Mouse (Mus musculus): ENCODE data around the gene Serpinb6a. TPM values are rescaled to one million over a fixed set of nuclear protein-coding genes. Genes with fewer than 3 reads are reported as not detected.

The Serpinb6a gene
- polyA plus RNA-seq, 1 experiment from 2014 or later: 73.3 TPM

GRCm38 (mm10) chr13:34038901-34039341 lies 36.3 kb upstream of the Serpinb6a start:
- Histone ChIP-seq H3K4me3 (ENCODE audit: low read length) (peak overlapping the region; percentile 74), H3K9me3 (ENCODE audit: control insufficient read depth, low read length) (no peaks in the 10 kb centered on the region), H3K9ac (ENCODE audit: low read depth, low read length) (no peak overlapping the region; the same call in 1 of the 2 replicates), H3K27me3 (ENCODE audit: control insufficient read depth, insufficient read depth, low read length) (no peaks in the 10 kb centered on the region), H3K4me1 (ENCODE audit: control insufficient read depth, insufficient read depth, low read length) (peaks cover 4% of the 10 kb centered on the region; the same call in 1 of the 2 replicates), H3K4me2 (replicated peaks; ENCODE audit: low read depth, low read length) (peak overlapping the region; percentile 74), H3K36me3 (ENCODE audit: control insufficient read depth, insufficient read depth, low read length) (peaks cover 5% of the 10 kb centered on the region; the same call in 1 of the 2 replicates), H3K27ac (ENCODE audit: low read depth, low read length) (peak overlapping the region; percentile 2; the same call in 1 of the 2 replicates)
- WGBS: 24% methylated on average over 8 of the region's 8 CpGs
- ATAC-seq (ENCODE audit: low FRiP score, low TSS enrichment): peak; percentile 25; the same call in 1 of the 2 replicates

- peak overlapping the region; percentile 74 for H3K4me3 ChIP-seq (ENCODE audit: low read length)
- H3K9ac ChIP-seq (ENCODE audit: low read depth, low read length): peak overlapping the region; percentile 86
- ATAC-seq (ENCODE audit: low FRiP score, low TSS enrichment): no peak
- H3K36me3 ChIP-seq (ENCODE audit: control insufficient read depth, insufficient read depth, low read length): peaks cover 14% of the 10 kb centered on the region; the same call in 1 of the 2 replicates
- peak overlapping the region; percentile 82 for H3K27ac ChIP-seq (ENCODE audit: low read depth, low read length)
- H3K27me3 ChIP-seq (ENCODE audit: control insufficient read depth, insufficient read depth, low read length): no peaks in the 10 kb centered on the region
- H3K4me2 ChIP-seq (replicated peaks; ENCODE audit: low read depth, low read length): peak overlapping the region; percentile 74
- no peaks in the 10 kb centered on the region for H3K9me3 ChIP-seq (ENCODE audit: control insufficient read depth, low read length)
- WGBS: 43% methylated on average over 5 of the region's 5 CpGs
- H3K4me1 ChIP-seq (ENCODE audit: control insufficient read depth, insufficient read depth, low read length): peaks cover 4% of the 10 kb centered on the region; the same call in 1 of the 2 replicates
These were observed 35.5 kb upstream of the Serpinb6a start for GRCm38 (mm10) chr13:34038056-34038432.

- Histone ChIP-seq H3K4me2 (replicated peaks; ENCODE audit: low read depth, low read length) (peak within 1 kb of the TSS; percentile 74), H3K27me3 (ENCODE audit: control insufficient read depth, insufficient read depth, low read length) (no peaks in the 10 kb centered on the region), H3K36me3 (ENCODE audit: control insufficient read depth, insufficient read depth, low read length) (peaks cover 19% of the 10 kb centered on the region), H3K9me3 (ENCODE audit: control insufficient read depth, low read length) (no peaks in the 10 kb centered on the region), H3K9ac (ENCODE audit: low read depth, low read length) (peak within 1 kb of the TSS; percentile 86), H3K27ac (ENCODE audit: low read depth, low read length) (peak within 1 kb of the TSS; percentile 82), H3K4me1 (ENCODE audit: control insufficient read depth, insufficient read depth, low read length) (peaks cover 4% of the 10 kb centered on the region; the same call in 1 of the 2 replicates), H3K4me3 (ENCODE audit: low read length) (peak within 1 kb of the TSS; percentile 74)
- WGBS: 1% methylated on average over 37 of the region's 37 CpGs
- peak; percentile 87 for ATAC-seq (ENCODE audit: low FRiP score, low TSS enrichment)
These were observed 34.8 kb upstream of the Serpinb6a start, which contains the start of gene Bphl for GRCm38 (mm10) chr13:34037172-34038055. Bphl (plus strand) TSS chr13:34037597.

- Histone ChIP-seq H3K4me2 (replicated peaks; ENCODE audit: low read depth, low read length) (no peak overlapping the region), H3K36me3 (ENCODE audit: control insufficient read depth, insufficient read depth, low read length) (peaks cover 21% of the 10 kb centered on the region), H3K9ac (ENCODE audit: low read depth, low read length) (no peak overlapping the region), H3K9me3 (ENCODE audit: control insufficient read depth, low read length) (no peaks in the 10 kb centered on the region), H3K4me1 (ENCODE audit: control insufficient read depth, insufficient read depth, low read length) (peaks cover 4% of the 10 kb centered on the region; the same call in 1 of the 2 replicates), H3K27me3 (ENCODE audit: control insufficient read depth, insufficient read depth, low read length) (no peaks in the 10 kb centered on the region), H3K4me3 (ENCODE audit: low read length) (no peak overlapping the region), H3K27ac (ENCODE audit: low read depth, low read length) (no peak overlapping the region)
- 85% methylated on average over 5 of the region's 5 CpGs for WGBS
- ATAC-seq (ENCODE audit: low FRiP score, low TSS enrichment): no peak
These were observed 34.1 kb upstream of the Serpinb6a start for GRCm38 (mm10) chr13:34036726-34037125.

- Histone ChIP-seq H3K4me2 (replicated peaks; ENCODE audit: low read depth, low read length) (no peak overlapping the region), H3K9ac (ENCODE audit: low read depth, low read length) (no peak overlapping the region), H3K27ac (ENCODE audit: low read depth, low read length) (no peak overlapping the region), H3K9me3 (ENCODE audit: control insufficient read depth, low read length) (no peaks in the 10 kb centered on the region), H3K36me3 (ENCODE audit: control insufficient read depth, insufficient read depth, low read length) (peaks cover 31% of the 10 kb centered on the region), H3K4me3 (ENCODE audit: low read length) (no peak overlapping the region), H3K4me1 (ENCODE audit: control insufficient read depth, insufficient read depth, low read length) (peaks cover 4% of the 10 kb centered on the region; the same call in 1 of the 2 replicates), H3K27me3 (ENCODE audit: control insufficient read depth, insufficient read depth, low read length) (no peaks in the 10 kb centered on the region)
- no peak for ATAC-seq (ENCODE audit: low FRiP score, low TSS enrichment)
- 82% methylated on average over 3 of the region's 3 CpGs for WGBS
These were observed 32.8 kb upstream of the Serpinb6a start for GRCm38 (mm10) chr13:34035424-34035823.

- peaks cover 56% of the 10 kb centered on the region for H3K36me3 ChIP-seq (ENCODE audit: control insufficient read depth, insufficient read depth, low read length)
- H3K27me3 ChIP-seq (ENCODE audit: control insufficient read depth, insufficient read depth, low read length): no peaks in the 10 kb centered on the region
- no peaks in the 10 kb centered on the region for H3K4me1 ChIP-seq (ENCODE audit: control insufficient read depth, insufficient read depth, low read length)
- H3K9ac ChIP-seq (ENCODE audit: low read depth, low read length): no peak overlapping the region
- no peak overlapping the region for H3K4me3 ChIP-seq (ENCODE audit: low read length)
- H3K27ac ChIP-seq (ENCODE audit: low read depth, low read length): no peak overlapping the region
- whole genome bisulfite sequencing: 90% methylated on average over 2 of the region's 2 CpGs
- no peak overlapping the region for H3K4me2 ChIP-seq (replicated peaks; ENCODE audit: low read depth, low read length)
- H3K9me3 ChIP-seq (ENCODE audit: control insufficient read depth, low read length): no peaks in the 10 kb centered on the region
- no peak for ATAC-seq (ENCODE audit: low FRiP score, low TSS enrichment)
These were observed 29.4 kb upstream of the Serpinb6a start for GRCm38 (mm10) chr13:34032041-34032440.

GRCm38 (mm10) chr13:34021998-34022397 lies 19.4 kb upstream of the Serpinb6a start:
- Histone ChIP-seq H3K4me3 (ENCODE audit: low read length) (no peak overlapping the region), H3K9me3 (ENCODE audit: control insufficient read depth, low read length) (no peaks in the 10 kb centered on the region; the same call in 1 of the 2 replicates), H3K9ac (ENCODE audit: low read depth, low read length) (no peak overlapping the region), H3K4me1 (ENCODE audit: control insufficient read depth, insufficient read depth, low read length) (no peaks in the 10 kb centered on the region), H3K27me3 (ENCODE audit: control insufficient read depth, insufficient read depth, low read length) (no peaks in the 10 kb centered on the region), H3K36me3 (ENCODE audit: control insufficient read depth, insufficient read depth, low read length) (peaks cover 34% of the 10 kb centered on the region; the same call in 1 of the 2 replicates), H3K27ac (ENCODE audit: low read depth, low read length) (no peak overlapping the region), H3K4me2 (replicated peaks; ENCODE audit: low read depth, low read length) (no peak overlapping the region)
- ATAC-seq (ENCODE audit: low FRiP score, low TSS enrichment): no peak
- WGBS: 91% methylated on average over 2 of the region's 2 CpGs

GRCm38 (mm10) chr13:34018521-34018920 lies 15.9 kb upstream of the Serpinb6a start:
- WGBS: 90% methylated on average over 1 of the region's 1 CpGs
- no peak overlapping the region for H3K9ac ChIP-seq (ENCODE audit: low read depth, low read length)
- no peaks in the 10 kb centered on the region for H3K4me1 ChIP-seq (ENCODE audit: control insufficient read depth, insufficient read depth, low read length)
- H3K9me3 ChIP-seq (ENCODE audit: control insufficient read depth, low read length): no peaks in the 10 kb centered on the region; the same call in 1 of the 2 replicates
- H3K27ac ChIP-seq (ENCODE audit: low read depth, low read length): no peak overlapping the region
- H3K4me3 ChIP-seq (ENCODE audit: low read length): no peak overlapping the region
- H3K36me3 ChIP-seq (ENCODE audit: control insufficient read depth, insufficient read depth, low read length): peaks cover 61% of the 10 kb centered on the region
- no peak overlapping the region for H3K4me2 ChIP-seq (replicated peaks; ENCODE audit: low read depth, low read length)
- no peaks in the 10 kb centered on the region for H3K27me3 ChIP-seq (ENCODE audit: control insufficient read depth, insufficient read depth, low read length)
- ATAC-seq (ENCODE audit: low FRiP score, low TSS enrichment): no peak
